Mouse (Mus musculus): ENCODE data around the gene Gm17606. TPM values are rescaled to one million over a fixed set of nuclear protein-coding genes. Genes with fewer than 3 reads are reported as not detected.

The Gm17606 gene
- polyA plus RNA-seq, 1 experiment from 2014 or later, result not detected

MicroRNAs encoded within 50 kb of the gene (microRNA counts, 519-probe panel; counts per million panel counts)
- 104 counts per million, percentile 35 among the panel's probes with 10 or more counts for microRNA mmu-miR-686

Small RNA genes within 50 kb of the gene (microRNA-seq; reads per million reads assigned to microRNA genes)
- gene Mir686 (not detected), gene Mir6948 (not detected)

Other genes starting within 250 kb of the Gm17606 start
- 15.7 and 15.8 TPM in 2 replicates for gene Slc7a7, start 223.2 kb upstream of the Gm17606 start, polyA plus RNA-seq (2015; fragmentation: Nextera tagmentation; extraction: Ambion mirVana)
- 202 and 227 TPM in 2 replicates for gene Mrpl52, start 214.0 kb upstream of the Gm17606 start, polyA plus RNA-seq (2015; fragmentation: Nextera tagmentation; extraction: Ambion mirVana)
- 152 and 156 TPM in 2 replicates for gene Mmp14, start 209.3 kb upstream of the Gm17606 start, polyA plus RNA-seq (2015; fragmentation: Nextera tagmentation; extraction: Ambion mirVana)
- gene Lrp10, start 176.8 kb upstream of the Gm17606 start, polyA plus RNA-seq (2015; fragmentation: Nextera tagmentation; extraction: Ambion mirVana), result 58.8 and 65.1 TPM in 2 replicates
- gene Rem2, start 164.9 kb upstream of the Gm17606 start, polyA plus RNA-seq (2015; fragmentation: Nextera tagmentation; extraction: Ambion mirVana), result 6.7 and 7.4 TPM in 2 replicates
- gene Prmt5, start 123.4 kb upstream of the Gm17606 start, polyA plus RNA-seq (2015; fragmentation: Nextera tagmentation; extraction: Ambion mirVana), result 102 and 108 TPM in 2 replicates
- 57.3 and 62.4 TPM in 2 replicates for gene Haus4, start 86.3 kb upstream of the Gm17606 start, polyA plus RNA-seq (2015; fragmentation: Nextera tagmentation; extraction: Ambion mirVana)
- 32.9 and 45.6 TPM in 2 replicates for gene Ajuba, start 63.4 kb upstream of the Gm17606 start, polyA plus RNA-seq (2015; fragmentation: Nextera tagmentation; extraction: Ambion mirVana)
- 11.2 and 14.2 TPM in 2 replicates for gene 4931414P19Rik, start 35.0 kb upstream of the Gm17606 start, polyA plus RNA-seq (2015; fragmentation: Nextera tagmentation; extraction: Ambion mirVana)
- gene Psmb5, start 22.9 kb upstream of the Gm17606 start, polyA plus RNA-seq (2015; fragmentation: Nextera tagmentation; extraction: Ambion mirVana), result 453 and 471 TPM in 2 replicates
- 0.07 TPM in 1 of 2 replicates, not detected in the other for gene Psmb11, start 19.5 kb upstream of the Gm17606 start, polyA plus RNA-seq (2015; fragmentation: Nextera tagmentation; extraction: Ambion mirVana)
- 3.4 TPM in 2 replicates for gene Cdh24, start 412 bp downstream of the Gm17606 start, polyA plus RNA-seq (2015; fragmentation: Nextera tagmentation; extraction: Ambion mirVana)
- 90.4 and 91.1 TPM in 2 replicates for gene 1700123O20Rik, start 45.3 kb downstream of the Gm17606 start, polyA plus RNA-seq (2015; fragmentation: Nextera tagmentation; extraction: Ambion mirVana)
- 120 and 136 TPM in 2 replicates for gene Acin1, start 46.0 kb downstream of the Gm17606 start, polyA plus RNA-seq (2015; fragmentation: Nextera tagmentation; extraction: Ambion mirVana)
- gene Gm29776, start 57.9 kb downstream of the Gm17606 start, polyA plus RNA-seq (2015; fragmentation: Nextera tagmentation; extraction: Ambion mirVana), result 0.06 and 0.12 TPM in 2 replicates
- gene Cebpe, start 71.2 kb downstream of the Gm17606 start, polyA plus RNA-seq (2015; fragmentation: Nextera tagmentation; extraction: Ambion mirVana), result 0.19 TPM in 1 of 2 replicates, not detected in the other
- gene Slc7a8, start 141.0 kb downstream of the Gm17606 start, polyA plus RNA-seq (2015; fragmentation: Nextera tagmentation; extraction: Ambion mirVana), result 21.0 and 24.6 TPM in 2 replicates
- 0.16 and 0.59 TPM in 2 replicates for gene Rnf212b, start 173.2 kb downstream of the Gm17606 start, polyA plus RNA-seq (2015; fragmentation: Nextera tagmentation; extraction: Ambion mirVana)
- 18.0 and 19.9 TPM in 2 replicates for gene Homez, start 230.0 kb downstream of the Gm17606 start, polyA plus RNA-seq (2015; fragmentation: Nextera tagmentation; extraction: Ambion mirVana)
- gene Ppp1r3e, start 236.6 kb downstream of the Gm17606 start, polyA plus RNA-seq (2015; fragmentation: Nextera tagmentation; extraction: Ambion mirVana), result 1.6 and 1.7 TPM in 2 replicates
- 5.0 and 5.1 TPM in 2 replicates for gene Bcl2l2, start 242.4 kb downstream of the Gm17606 start, polyA plus RNA-seq (2015; fragmentation: Nextera tagmentation; extraction: Ambion mirVana)
- 0.16 and 0.45 TPM in 2 replicates for gene Gm20521, start 242.5 kb downstream of the Gm17606 start, polyA plus RNA-seq (2015; fragmentation: Nextera tagmentation; extraction: Ambion mirVana)